Mouse (Mus musculus): Measurements from ENCODE around the gene Tmem11. TPM values are rescaled to one million over a fixed set of nuclear protein-coding genes. Genes with fewer than 3 reads are reported as not detected.
A peak's percentile ranks its signal among the peaks of the same experiment; 100 is the strongest.
"Not testable (repeated sequence)": the region's sequence is repeated elsewhere in the genome, so short reads cannot be mapped to it uniquely, and the experiment has no call there.

Gene Tmem11
- polyA plus RNA-seq, 1 experiment from 2014 or later: 33.3 TPM

DNA sequence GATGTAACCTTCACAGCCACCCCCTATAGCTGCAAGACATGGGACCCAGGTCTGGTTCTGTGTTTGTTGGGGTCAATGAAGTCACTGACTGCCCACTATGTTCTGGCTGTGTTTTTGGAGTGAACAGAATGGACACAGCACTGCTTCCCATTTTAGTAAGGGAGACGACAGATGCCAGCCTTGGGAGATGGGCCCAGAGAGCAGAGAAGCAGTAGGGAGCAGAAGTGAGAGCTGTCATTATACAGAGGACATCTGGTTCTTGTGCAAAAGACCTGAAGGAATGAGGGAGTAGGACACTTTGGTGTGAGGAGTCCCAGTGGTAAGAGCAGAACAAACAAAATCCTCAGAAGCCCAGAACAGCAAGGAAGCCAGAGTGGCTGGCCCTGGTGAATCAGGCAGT lies 30.6 kb upstream of the Tmem11 start:
- Histone ChIP-seq H3K4me1 (replicated peaks) (peaks cover 38% of the 10 kb centered on the region), H3K9ac (no peak overlapping the region), H3K27ac (no peak overlapping the region; the same call in 1 of the 2 replicates), H3K36me3 (peaks cover 21% of the 10 kb centered on the region), H3K27me3 (0 out of 2 replicates have a peak, but pooled peaks cover 3% of the 10 kb centered on the region), H3K4me3 (replicated peaks) (no peak overlapping the region), H3K9me3 (replicated peaks) (no peaks in the 10 kb centered on the region), H3K4me2 (no peak overlapping the region)
- 72% methylated on average over 1 of the region's 1 CpGs for WGBS (ENCODE audit: insufficient replicate concordance)
- ATAC-seq (ENCODE audit: low read depth) (no peak), DNase-seq (no peak)

DNA sequence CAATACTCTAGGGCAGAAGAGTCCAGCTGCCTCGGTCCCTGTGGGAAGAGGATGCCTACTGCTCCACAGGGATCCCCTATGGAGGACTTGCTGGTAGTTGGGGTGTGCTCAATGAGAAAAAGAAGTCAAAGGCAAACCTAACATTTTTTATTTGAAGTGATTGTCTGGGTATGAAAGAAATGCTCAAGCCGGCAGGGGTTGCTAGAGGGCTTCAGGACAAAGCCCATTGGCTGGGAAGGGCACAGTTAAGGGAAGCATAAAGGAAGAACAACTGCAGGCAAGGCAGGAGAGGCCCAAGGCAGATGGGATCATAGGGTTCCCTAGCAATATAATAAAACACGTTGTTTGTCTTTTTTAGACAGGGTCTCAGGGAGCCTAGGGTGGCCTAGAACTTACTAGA lies 29.0 kb upstream of the Tmem11 start:
- Histone ChIP-seq H3K27ac (no peak overlapping the region), H3K4me3 (replicated peaks) (no peak overlapping the region), H3K9ac (no peak overlapping the region), H3K27me3 (0 out of 2 replicates have a peak, but pooled peaks cover 3% of the 10 kb centered on the region), H3K36me3 (peaks cover 32% of the 10 kb centered on the region), H3K4me1 (replicated peaks) (peaks cover 29% of the 10 kb centered on the region), H3K9me3 (replicated peaks) (no peaks in the 10 kb centered on the region), H3K4me2 (no peak overlapping the region)
- DNase-seq: no peak
- ATAC-seq (ENCODE audit: low read depth): no peak
- WGBS (ENCODE audit: insufficient replicate concordance): 65% methylated on average over 3 of the region's 3 CpGs

DNA sequence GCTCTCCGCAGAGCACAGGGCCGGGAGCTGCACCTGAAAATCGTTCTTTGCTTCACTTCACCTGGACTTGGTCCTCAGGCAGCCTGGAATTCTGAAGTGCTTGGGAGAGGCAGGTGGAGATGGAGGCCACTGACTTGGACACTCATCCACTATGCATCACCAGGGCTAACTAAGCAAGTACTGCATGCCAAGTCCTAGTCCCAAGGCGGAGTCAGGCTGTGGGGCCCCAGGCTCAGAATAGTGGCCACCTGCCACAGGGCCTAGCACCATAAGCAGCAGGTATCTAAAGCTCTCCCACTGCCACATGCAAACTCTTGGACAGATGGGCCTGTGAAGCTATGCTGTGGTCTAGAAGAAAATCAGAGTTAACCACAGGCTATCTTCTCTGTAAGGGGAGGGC lies 27.4 kb upstream of the Tmem11 start:
- H3K9ac ChIP-seq: no peak overlapping the region
- H3K27ac ChIP-seq: no peak overlapping the region
- 0 out of 2 replicates have a peak, but pooled peaks cover 3% of the 10 kb centered on the region for H3K27me3 ChIP-seq
- no peak overlapping the region for H3K4me3 ChIP-seq (replicated peaks)
- H3K9me3 ChIP-seq (replicated peaks): no peaks in the 10 kb centered on the region
- no peak overlapping the region for H3K4me2 ChIP-seq
- WGBS (ENCODE audit: insufficient replicate concordance): 76% methylated on average over 4 of the region's 4 CpGs
- H3K36me3 ChIP-seq: peaks cover 32% of the 10 kb centered on the region
- DNase-seq (no peak), ATAC-seq (ENCODE audit: low read depth) (no peak)
- H3K4me1 ChIP-seq (replicated peaks): peaks cover 20% of the 10 kb centered on the region

DNA sequence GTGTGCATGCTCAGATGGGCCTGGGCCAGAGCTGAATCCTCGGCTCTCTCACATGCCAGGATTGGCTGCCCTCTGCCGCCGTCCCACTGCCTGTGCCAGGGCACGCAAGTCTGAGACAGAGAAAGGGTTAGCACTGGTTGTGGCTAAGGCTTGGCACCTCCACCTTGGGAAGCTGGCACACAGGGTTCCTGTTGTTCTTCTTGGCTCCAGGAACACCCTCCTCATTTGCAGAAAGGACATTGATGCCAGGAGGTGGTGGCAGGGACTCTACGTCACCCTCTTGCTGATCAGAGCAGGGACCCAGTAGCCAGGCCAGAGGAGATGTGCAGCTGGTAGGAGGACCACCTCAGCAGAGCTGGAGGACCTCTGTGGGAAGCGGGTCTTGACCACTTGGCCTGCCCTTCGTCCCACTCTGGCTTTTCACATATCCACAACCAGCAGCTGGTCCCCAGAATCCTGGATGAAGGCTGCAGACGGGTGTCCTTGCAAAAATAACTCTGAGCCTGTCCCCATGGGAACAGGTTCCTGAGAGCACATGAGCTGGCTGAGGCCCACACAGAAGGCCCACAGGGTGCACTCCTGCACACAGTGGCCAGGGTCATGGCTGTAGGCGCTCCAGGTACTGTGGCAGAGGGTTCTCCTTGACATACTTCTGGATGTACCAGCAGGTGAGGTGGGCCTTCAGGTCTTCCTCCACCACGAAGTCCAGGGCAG lies 26.5 kb upstream of the Tmem11 start:
- H3K4me2 ChIP-seq: no peak overlapping the region
- 85% methylated on average over 10 of the region's 10 CpGs for WGBS (ENCODE audit: insufficient replicate concordance)

DNA sequence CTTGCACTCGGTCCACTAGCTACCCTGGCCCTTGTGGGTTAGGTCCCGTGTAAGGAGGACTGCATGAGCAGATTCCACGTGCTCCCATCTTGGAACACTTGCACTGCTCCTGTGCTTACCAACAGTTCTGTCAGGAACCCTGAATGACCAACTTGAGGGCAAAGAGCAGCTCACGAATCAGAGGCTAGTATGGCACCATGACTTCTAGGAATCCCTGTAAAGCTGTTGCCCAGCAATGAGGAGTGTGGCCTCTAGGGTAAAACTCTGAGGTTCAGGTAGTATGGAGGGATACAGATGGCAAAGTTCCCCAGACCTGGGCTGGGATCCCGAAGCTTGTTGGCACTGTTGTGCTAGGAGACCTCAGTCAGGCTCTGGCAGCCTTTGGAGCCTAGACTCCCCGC lies 24.6 kb upstream of the Tmem11 start:
- WGBS (ENCODE audit: insufficient replicate concordance): 77% methylated on average over 6 of the region's 6 CpGs

More for the DNA sequence above, 26.5 kb upstream of the Tmem11 start:
- H3K4me3 ChIP-seq (replicated peaks): no peak overlapping the region
- no peaks in the 10 kb centered on the region for H3K9me3 ChIP-seq (replicated peaks)
- H3K9ac ChIP-seq: no peak overlapping the region
- no peak for ATAC-seq (ENCODE audit: low read depth)
- H3K36me3 ChIP-seq: peaks cover 32% of the 10 kb centered on the region
- H3K4me1 ChIP-seq (replicated peaks): peaks cover 11% of the 10 kb centered on the region
- DNase-seq: no peak
- no peak overlapping the region for H3K27ac ChIP-seq
- 0 out of 2 replicates have a peak, but pooled peaks cover 3% of the 10 kb centered on the region for H3K27me3 ChIP-seq

DNA sequence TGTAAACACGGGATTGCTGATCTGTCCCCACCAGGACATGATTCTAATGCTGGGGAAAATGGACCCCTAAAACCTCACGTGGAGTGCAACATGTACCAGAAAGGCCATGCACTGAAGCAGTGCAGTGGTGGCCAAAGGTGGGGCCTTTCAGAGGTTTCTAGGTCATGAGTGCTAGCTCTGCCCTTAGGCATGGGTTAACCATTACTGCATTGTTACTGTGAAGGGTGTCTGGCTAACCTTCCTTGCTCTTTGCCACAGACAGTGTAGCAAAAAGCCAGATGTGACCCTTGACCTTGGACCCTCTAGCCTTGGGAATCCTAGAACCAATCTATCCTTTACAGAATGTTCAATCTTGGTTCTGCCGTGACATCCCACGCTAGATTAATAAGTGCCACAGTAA lies 23.4 kb upstream of the Tmem11 start:
- Histone ChIP-seq H3K4me2 (no peak overlapping the region), H3K27ac (no peak overlapping the region), H3K27me3 (peaks cover 7% of the 10 kb centered on the region; the same call in 1 of the 2 replicates), H3K4me3 (replicated peaks) (no peak overlapping the region), H3K9me3 (replicated peaks) (no peaks in the 10 kb centered on the region), H3K9ac (no peak overlapping the region), H3K36me3 (peaks cover 32% of the 10 kb centered on the region), H3K4me1 (replicated peaks) (peaks cover 7% of the 10 kb centered on the region)
- ATAC-seq (ENCODE audit: low read depth): 0 out of 2 replicates have a peak, but pooled peaks have one; percentile 38
- WGBS (ENCODE audit: insufficient replicate concordance): 74% methylated on average over 4 of the region's 4 CpGs
- no peak for DNase-seq

More for the DNA sequence above, 24.6 kb upstream of the Tmem11 start:
- DNase-seq (no peak), ATAC-seq (ENCODE audit: low read depth) (no peak)
- Histone ChIP-seq H3K36me3 (peaks cover 32% of the 10 kb centered on the region), H3K27me3 (peaks cover 7% of the 10 kb centered on the region; the same call in 1 of the 2 replicates), H3K27ac (no peak overlapping the region), H3K4me1 (replicated peaks) (peaks cover 7% of the 10 kb centered on the region), H3K4me3 (replicated peaks) (no peak overlapping the region), H3K9ac (no peak overlapping the region), H3K9me3 (replicated peaks) (no peaks in the 10 kb centered on the region), H3K4me2 (no peak overlapping the region)

DNA sequence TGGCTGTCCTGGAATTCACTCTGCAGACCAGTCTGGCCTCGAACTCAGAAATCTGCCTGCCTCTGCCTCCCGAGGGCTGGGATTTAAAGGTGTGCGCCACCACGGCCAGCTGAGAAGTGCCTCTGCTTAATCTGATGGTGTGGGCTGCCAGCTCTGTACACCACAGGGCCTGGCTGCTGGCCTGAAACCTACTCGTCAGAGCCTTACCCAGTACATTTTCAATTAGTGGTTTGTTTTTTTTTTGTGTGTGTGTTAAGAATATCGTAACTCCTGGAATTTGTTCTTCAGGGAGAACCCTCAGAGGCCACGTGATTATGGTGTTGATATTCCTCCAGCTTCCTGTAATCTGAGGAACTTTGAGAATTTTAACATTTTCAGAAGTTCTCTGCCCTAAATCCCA lies 22.9 kb upstream of the Tmem11 start:
- H3K9me3 ChIP-seq (replicated peaks): no peaks in the 10 kb centered on the region
- 71% methylated on average over 7 of the region's 7 CpGs for WGBS (ENCODE audit: insufficient replicate concordance)
- no peak overlapping the region for H3K4me2 ChIP-seq
- H3K27me3 ChIP-seq: peaks cover 7% of the 10 kb centered on the region; the same call in 1 of the 2 replicates
- H3K36me3 ChIP-seq: peaks cover 32% of the 10 kb centered on the region
- no peak for DNase-seq
- H3K4me3 ChIP-seq (replicated peaks): no peak overlapping the region
- H3K9ac ChIP-seq: no peak overlapping the region
- ATAC-seq (ENCODE audit: low read depth): no peak
- H3K4me1 ChIP-seq (replicated peaks): peaks cover 7% of the 10 kb centered on the region
- no peak overlapping the region for H3K27ac ChIP-seq

DNA sequence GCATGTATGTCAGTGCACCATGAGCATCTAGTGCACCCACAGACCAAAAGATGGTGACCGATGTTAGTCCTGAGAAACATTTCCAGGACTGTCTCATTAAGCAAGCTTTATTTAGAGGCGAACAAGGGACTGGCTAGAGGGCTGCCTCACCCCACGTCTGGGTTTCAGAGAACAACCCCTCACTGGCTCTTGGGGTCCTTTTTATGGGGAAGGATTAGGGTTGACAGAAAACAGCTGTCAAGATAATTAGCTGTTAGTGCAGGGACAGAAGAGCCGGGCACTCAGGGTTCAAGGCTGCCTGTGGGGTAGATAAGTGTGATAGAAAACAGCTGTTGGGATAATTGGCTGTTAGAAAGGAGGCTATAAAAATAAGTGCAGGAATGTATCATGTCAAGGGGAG lies 16.8 kb upstream of the Tmem11 start:
- Histone ChIP-seq H3K4me2 (no peak overlapping the region), H3K27me3 (peaks cover 4% of the 10 kb centered on the region; the same call in 1 of the 2 replicates), H3K9ac (no peak overlapping the region), H3K27ac (no peak overlapping the region), H3K9me3 (replicated peaks) (no peaks in the 10 kb centered on the region), H3K4me3 (replicated peaks) (no peak overlapping the region), H3K36me3 (no peaks in the 10 kb centered on the region), H3K4me1 (replicated peaks) (no peaks in the 10 kb centered on the region)
- DNase-seq (no peak), ATAC-seq (ENCODE audit: low read depth) (no peak)
- WGBS (ENCODE audit: insufficient replicate concordance): 40% methylated on average over 4 of the region's 4 CpGs

DNA sequence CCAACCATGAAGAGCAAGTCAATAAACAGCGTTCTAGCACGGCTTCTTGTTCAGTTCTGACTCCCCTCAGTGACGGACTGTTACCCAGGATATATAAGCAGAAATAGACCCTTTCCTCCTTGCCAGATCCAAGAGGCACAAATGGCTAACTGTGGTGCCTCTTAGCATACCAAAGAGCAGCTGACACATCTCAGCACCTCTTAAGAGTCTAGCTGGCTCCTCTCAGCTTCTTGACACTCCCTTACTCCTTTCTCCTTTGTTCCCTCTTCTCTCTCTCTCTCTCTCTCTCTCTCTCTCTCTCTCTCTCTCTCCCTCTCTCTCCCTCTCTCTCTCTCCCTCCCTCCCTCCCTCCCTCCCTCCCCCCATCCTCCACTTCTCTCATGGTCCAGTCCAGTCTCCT lies 11.7 kb upstream of the Tmem11 start:
- H3K36me3 ChIP-seq: no peaks in the 10 kb centered on the region
- H3K9ac ChIP-seq: no peak overlapping the region
- H3K4me2 ChIP-seq: no peak overlapping the region
- no peaks in the 10 kb centered on the region for H3K27me3 ChIP-seq
- ATAC-seq (ENCODE audit: low read depth) (no peak), DNase-seq (no peak)
- H3K9me3 ChIP-seq (replicated peaks): no peaks in the 10 kb centered on the region
- no peak overlapping the region for H3K27ac ChIP-seq
- no peak overlapping the region for H3K4me3 ChIP-seq (replicated peaks)
- H3K4me1 ChIP-seq (replicated peaks): no peaks in the 10 kb centered on the region
- WGBS (ENCODE audit: insufficient replicate concordance): 49% methylated on average over 3 of the region's 3 CpGs

DNA sequence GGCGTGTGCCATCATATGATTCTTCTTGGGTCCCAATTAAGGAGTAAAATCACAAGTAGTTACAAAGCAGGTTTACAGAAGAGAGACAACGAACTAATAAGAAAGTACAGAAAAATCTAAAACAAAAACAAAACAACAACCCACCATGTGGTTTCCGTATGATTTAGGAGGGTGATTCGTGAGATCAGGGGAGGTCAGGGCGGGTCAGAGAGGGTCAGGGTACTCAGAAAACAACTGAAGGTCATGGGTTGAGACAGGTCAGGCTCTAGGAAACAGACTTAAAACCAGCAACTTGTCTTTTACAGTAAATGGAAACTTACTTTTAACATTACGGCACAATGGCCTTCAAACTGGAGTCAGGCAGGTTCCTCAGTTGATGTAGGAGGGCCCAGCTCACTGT lies 11.2 kb upstream of the Tmem11 start:
- no peak for ATAC-seq (ENCODE audit: low read depth)
- no peak for DNase-seq
- 54% methylated on average over 6 of the region's 6 CpGs for WGBS (ENCODE audit: insufficient replicate concordance)
- Histone ChIP-seq H3K27me3 (no peaks in the 10 kb centered on the region), H3K36me3 (no peaks in the 10 kb centered on the region), H3K4me2 (no peak overlapping the region), H3K9ac (no peak overlapping the region), H3K4me1 (replicated peaks) (no peaks in the 10 kb centered on the region), H3K4me3 (replicated peaks) (no peak overlapping the region), H3K27ac (no peak overlapping the region), H3K9me3 (replicated peaks) (no peaks in the 10 kb centered on the region)

DNA sequence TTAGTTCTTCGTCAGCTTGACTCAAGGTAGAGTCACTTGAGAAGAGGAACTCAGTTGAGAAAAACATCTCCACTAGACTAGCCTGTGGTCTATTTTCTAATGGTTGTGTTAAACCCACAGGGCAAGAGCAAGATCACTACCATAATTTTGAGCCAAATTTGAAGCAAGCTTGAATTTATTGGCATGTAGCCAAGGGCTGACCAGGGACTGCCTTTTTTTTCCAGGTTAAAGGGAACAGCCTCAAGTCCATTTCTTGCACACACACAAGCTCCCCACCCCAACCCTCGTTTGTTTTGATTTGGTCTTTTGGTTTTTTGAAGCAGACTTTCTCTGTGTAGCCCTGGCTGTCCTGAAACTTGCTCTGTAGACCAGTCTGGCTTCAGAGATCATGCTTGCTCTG lies 10.8 kb upstream of the Tmem11 start:
- DNase-seq (no peak), ATAC-seq (ENCODE audit: low read depth) (no peak)

DNA sequence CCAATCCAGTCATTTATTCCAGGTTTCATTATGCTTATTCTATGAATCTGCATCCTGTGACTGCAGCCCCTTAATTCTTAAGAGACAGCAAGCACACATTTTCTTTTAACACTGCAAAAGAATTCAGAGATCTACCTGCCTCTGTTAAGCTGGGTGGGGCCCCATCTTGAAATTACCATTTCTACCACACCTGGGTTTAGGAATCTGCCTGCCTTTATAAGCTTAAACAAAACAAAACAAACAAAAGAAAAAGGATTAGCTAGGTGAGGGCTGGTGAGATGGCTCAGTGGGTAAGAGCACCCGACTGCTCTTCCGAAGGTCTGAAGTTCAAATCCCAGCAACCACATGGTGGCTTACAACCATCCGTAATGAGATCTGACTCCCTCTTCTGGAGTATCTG lies 7.9 kb upstream of the Tmem11 start:
- not testable (repeated sequence) for H3K27ac ChIP-seq; H3K4me3 ChIP-seq (replicated peaks); H3K4me2 ChIP-seq; H3K36me3 ChIP-seq; ATAC-seq (ENCODE audit: low read depth); H3K9me3 ChIP-seq (replicated peaks); H3K9ac ChIP-seq; DNase-seq; H3K27me3 ChIP-seq; H3K4me1 ChIP-seq (replicated peaks)
- 76% methylated on average over 3 of the region's 3 CpGs for WGBS (ENCODE audit: insufficient replicate concordance)

More for the DNA sequence above, 10.8 kb upstream of the Tmem11 start:
- Histone ChIP-seq H3K9me3 (replicated peaks) (no peaks in the 10 kb centered on the region), H3K36me3 (no peaks in the 10 kb centered on the region), H3K4me1 (replicated peaks) (no peaks in the 10 kb centered on the region), H3K4me3 (replicated peaks) (no peak overlapping the region), H3K4me2 (no peak overlapping the region), H3K27me3 (no peaks in the 10 kb centered on the region), H3K9ac (no peak overlapping the region), H3K27ac (no peak overlapping the region)
- WGBS (ENCODE audit: insufficient replicate concordance): 46% methylated on average over 2 of the region's 2 CpGs
